Mouse (Mus musculus): ENCODE data around the gene Sgsm3.
A peak's percentile ranks its signal among the peaks of the same experiment; 100 is the strongest.
"Not testable (repeated sequence)": the region's sequence is repeated elsewhere in the genome, so short reads cannot be mapped to it uniquely, and the experiment has no call there.

The Sgsm3 gene

GRCm38 (mm10) chr15:80977620-80978334 is at the start of gene Sgsm3:
Gene Sgsm3 (plus strand): TSS chr15:80977765.
- peak; percentile 63 for DNase-seq (ENCODE audit: low spot score)

- no peak for DNase-seq (ENCODE audit: low spot score)
These were observed 48.7 kb upstream of the Sgsm3 start for GRCm38 (mm10) chr15:80928811-80929355.

- DNase-seq (ENCODE audit: low spot score): no peak
These were observed 47.5 kb upstream of the Sgsm3 start for GRCm38 (mm10) chr15:80930048-80930571.

GRCm38 (mm10) chr15:80930676-80931320 is 46.8 kb upstream of the Sgsm3 start:
- DNase-seq (ENCODE audit: low spot score): not testable (repeated sequence)

- no peak for DNase-seq (ENCODE audit: low spot score)
These were observed 46.1 kb upstream of the Sgsm3 start for GRCm38 (mm10) chr15:80931345-80931960.

- DNase-seq (ENCODE audit: low spot score): no peak
These were observed 42.7 kb upstream of the Sgsm3 start for GRCm38 (mm10) chr15:80934841-80935240.

GRCm38 (mm10) chr15:80936686-80937085 is 40.9 kb upstream of the Sgsm3 start:
- no peak for DNase-seq (ENCODE audit: low spot score)

GRCm38 (mm10) chr15:80938615-80939014 is 39.0 kb upstream of the Sgsm3 start:
- no peak for DNase-seq (ENCODE audit: low spot score)

GRCm38 (mm10) chr15:80939401-80939800 is 38.2 kb upstream of the Sgsm3 start:
- no peak for DNase-seq (ENCODE audit: low spot score)

GRCm38 (mm10) chr15:80941468-80942040 is 36.0 kb upstream of the Sgsm3 start:
- no peak for DNase-seq (ENCODE audit: low spot score)

GRCm38 (mm10) chr15:80945851-80946250 is 31.7 kb upstream of the Sgsm3 start:
- no peak for DNase-seq (ENCODE audit: low spot score)

- peak; percentile 59 for DNase-seq (ENCODE audit: low spot score)
These were observed 29.1 kb upstream of the Sgsm3 start, which contains the start of gene Adsl for GRCm38 (mm10) chr15:80948145-80949135. Gene Adsl (plus strand): TSS chr15:80948490.

- no peak for DNase-seq (ENCODE audit: low spot score)
These were observed 28.1 kb upstream of the Sgsm3 start for GRCm38 (mm10) chr15:80949431-80949830.

GRCm38 (mm10) chr15:80950055-80950454 is 27.5 kb upstream of the Sgsm3 start:
- no peak for DNase-seq (ENCODE audit: low spot score)

GRCm38 (mm10) chr15:80953971-80954370 is 23.6 kb upstream of the Sgsm3 start:
- no peak for DNase-seq (ENCODE audit: low spot score)

- DNase-seq (ENCODE audit: low spot score): no peak
These were observed 22.7 kb upstream of the Sgsm3 start for GRCm38 (mm10) chr15:80954861-80955260.

GRCm38 (mm10) chr15:80955836-80956438 is 21.6 kb upstream of the Sgsm3 start:
- DNase-seq (ENCODE audit: low spot score): no peak

- no peak for DNase-seq (ENCODE audit: low spot score)
These were observed 8.2 kb upstream of the Sgsm3 start for GRCm38 (mm10) chr15:80969371-80969770.

- DNase-seq (ENCODE audit: low spot score): no peak
These were observed 3.3 kb upstream of the Sgsm3 start for GRCm38 (mm10) chr15:80974311-80974710.

GRCm38 (mm10) chr15:80975666-80976065 is 1.9 kb upstream of the Sgsm3 start:
- DNase-seq (ENCODE audit: low spot score): no peak

GRCm38 (mm10) chr15:80979611-80980010 is 2.0 kb downstream of the Sgsm3 start:
- DNase-seq (ENCODE audit: low spot score): no peak

Measured in layer of hippocampus, adult 9-10 months (tissue).